Mouse (Mus musculus) forebrain, postnatal 0 days (tissue): Measurements from ENCODE around the gene Olfr1097. TPM values are rescaled to one million over a fixed set of nuclear protein-coding genes. Genes with fewer than 3 reads are reported as not detected.

Source experiments
- ATAC-seq: fragments of 200-750 bp; cut with Nextera tagmentation; 2 replicates; pipeline ENCODE4 v1.8.0; 2017; ENCODE audit warnings: mild to moderate bottlenecking, moderate library complexity
- DNase-seq: peaks from one replicate; pipeline ENCODE4 v3.0.0-alpha.2; 2015
- H3K27ac ChIP-seq: fragments of 300-500 bp; sonication (generic); 2 replicates; pipeline ENCODE4 v1.5.1; 2014; ENCODE audit warnings: low read depth, mild to moderate bottlenecking, antibody characterized with exemption, low read length, moderate library complexity, mixed read lengths
- H3K27me3 ChIP-seq: fragments of 300-500 bp; sonication (generic); 2 replicates; pipeline ENCODE4 v1.6.1; 2014; ENCODE audit warnings: mild to moderate bottlenecking, low read length, mixed read lengths; ENCODE audit not compliant: insufficient read depth
- H3K36me3 ChIP-seq: fragments of 300-500 bp; sonication (generic); 2 replicates; pipeline ENCODE4 v1.6.1; 2014; ENCODE audit warnings: mild to moderate bottlenecking, moderate library complexity; ENCODE audit not compliant: insufficient read depth
- H3K4me1 ChIP-seq: fragments of 300-500 bp; sonication (generic); 2 replicates; pipeline ENCODE4 v1.6.1; 2014; ENCODE audit warnings: antibody characterized with exemption; ENCODE audit not compliant: insufficient read depth
- H3K4me2 ChIP-seq: fragments of 300-500 bp; sonication (generic); 2 replicates; pipeline ENCODE4 v1.6.1; 2014; ENCODE audit warnings: low read depth, mild to moderate bottlenecking, moderate library complexity
- H3K4me3 ChIP-seq: fragments of 300-500 bp; sonication (generic); 2 replicates; pipeline ENCODE4 v1.5.1; 2014; ENCODE audit warnings: low read depth, low read length, mixed read lengths
- H3K9ac ChIP-seq: fragments of 300-500 bp; sonication (generic); 2 replicates; pipeline ENCODE4 v1.6.1; 2014; ENCODE audit warnings: mild to moderate bottlenecking
- H3K9me3 ChIP-seq: fragments of 300-500 bp; sonication (generic); 2 replicates; pipeline ENCODE4 v1.6.1; 2016; ENCODE audit warnings: low read length
- CTCF ChIP-seq: sonication (generic); IDR thresholded peaks from 2 replicates; pipeline ENCODE4 v1.5.1; 2016; ENCODE audit warnings: antibody characterized with exemption, control low read depth, low read depth
- WGBS: fragments of 180-500 bp; shearing (Covaris S2); extraction: QIAGEN DNeasy Blood & Tissue Kit; methylation state at CpG from one replicate; pipeline ENCODE4 v1.1.7; 2014; 5-methylcytosine and 5-hydroxymethylcytosine counted together
- polyA plus RNA-seq: library from polyadenylated mRNA; unstranded; fragments of >200 nt; fragmentation: Nextera tagmentation; extraction: Ambion mirVana; gene quantifications from 2 replicates; pipeline ENCODE4 v1.2.1, GENCODE M21; 2015
- total RNA-seq: library from RNA; depleted of rRNA; stranded (reverse); fragments of >200 nt; gene quantifications from 2 replicates; pipeline ENCODE4 v1.2.3, GENCODE M21; 2014; rRNA removed

The Olfr1097 gene
- total RNA-seq (not detected in 2 replicates), polyA plus RNA-seq (not detected in 2 replicates)

GRCm38 (mm10) chr2:86892116-86892515, at the start of gene Olfr1097:
TSS of gene Olfr1097 (minus strand) at chr2:86892216.
- H3K27me3 ChIP-seq = no peaks in the 10 kb centered on the region
- no peak within 1 kb of the TSS for H3K9ac ChIP-seq
- no peaks in the 10 kb centered on the region for H3K4me1 ChIP-seq
- H3K27ac ChIP-seq = no peak within 1 kb of the TSS
- H3K36me3 ChIP-seq = no peaks in the 10 kb centered on the region
- no peak for TF ChIP-seq CTCF
- ATAC-seq (no peak), DNase-seq (no peak)
- H3K9me3 ChIP-seq = no peaks in the 10 kb centered on the region
- H3K4me3 ChIP-seq = no peak within 1 kb of the TSS
- H3K4me2 ChIP-seq = no peak within 1 kb of the TSS
- WGBS = 89% methylated on average over 1 of the region's 1 CpGs

GRCm38 (mm10) chr2:86926557-86926956, 34.5 kb upstream of the Olfr1097 start:
- no peak overlapping the region for H3K27ac ChIP-seq
- ATAC-seq = no peak

GRCm38 (mm10) chr2:86924445-86924844, 32.4 kb upstream of the Olfr1097 start, which contains the start of gene Olfr1098:
TSS of gene Olfr1098 (minus strand) at chr2:86924545.
- Histone ChIP-seq H3K4me3 (no peak within 1 kb of the TSS), H3K36me3 (no peaks in the 10 kb centered on the region), H3K9ac (no peak within 1 kb of the TSS), H3K27me3 (no peaks in the 10 kb centered on the region), H3K27ac (no peak within 1 kb of the TSS), H3K4me2 (no peak within 1 kb of the TSS), H3K4me1 (no peaks in the 10 kb centered on the region), H3K9me3 (no peaks in the 10 kb centered on the region)
- 92% methylated on average over 1 of the region's 1 CpGs for WGBS
- ATAC-seq (no peak), DNase-seq (no peak)
- TF ChIP-seq CTCF = no peak

More at GRCm38 (mm10) chr2:86926557-86926956, 34.5 kb upstream of the Olfr1097 start:
- no peak overlapping the region for H3K9ac ChIP-seq
- no peaks in the 10 kb centered on the region for H3K36me3 ChIP-seq
- H3K27me3 ChIP-seq = no peaks in the 10 kb centered on the region
- TF ChIP-seq CTCF = no peak
- H3K9me3 ChIP-seq = no peaks in the 10 kb centered on the region
- H3K4me2 ChIP-seq = no peak overlapping the region
- H3K4me3 ChIP-seq = no peak overlapping the region
- no peak for DNase-seq
- no peaks in the 10 kb centered on the region for H3K4me1 ChIP-seq

- no peak for DNase-seq
- no peak overlapping the region for H3K9ac ChIP-seq
- H3K27me3 ChIP-seq = no peaks in the 10 kb centered on the region
- H3K4me3 ChIP-seq = no peak overlapping the region
- no peaks in the 10 kb centered on the region for H3K4me1 ChIP-seq
- no peak for ATAC-seq
- H3K4me2 ChIP-seq = no peak overlapping the region
- 87% methylated on average over 2 of the region's 2 CpGs for WGBS
- H3K36me3 ChIP-seq = no peaks in the 10 kb centered on the region
- no peak for TF ChIP-seq CTCF
- no peak overlapping the region for H3K27ac ChIP-seq
- H3K9me3 ChIP-seq = no peaks in the 10 kb centered on the region
Observed at GRCm38 (mm10) chr2:86905647-86906046, 13.6 kb upstream of the Olfr1097 start.

GRCm38 (mm10) chr2:86874702-86875101, 17.3 kb downstream of the Olfr1097 start, which contains the start of gene Gm13723:
TSS of gene Gm13723 (minus strand) at chr2:86874802.
- Histone ChIP-seq H3K4me1 (no peaks in the 10 kb centered on the region), H3K36me3 (no peaks in the 10 kb centered on the region), H3K9me3 (0 out of 2 replicates have a peak, but pooled peaks cover 4% of the 10 kb centered on the region), H3K9ac (no peak within 1 kb of the TSS), H3K27ac (no peak within 1 kb of the TSS), H3K4me2 (no peak within 1 kb of the TSS), H3K4me3 (no peak within 1 kb of the TSS), H3K27me3 (no peaks in the 10 kb centered on the region)
- ATAC-seq (no peak), DNase-seq (no peak)
- no peak for TF ChIP-seq CTCF
- 45% methylated on average over 1 of the region's 1 CpGs for WGBS

- WGBS = 91% methylated on average over 3 of the region's 3 CpGs
- Histone ChIP-seq H3K9ac (no peak within 1 kb of the TSS), H3K4me3 (no peak within 1 kb of the TSS)
Observed at GRCm38 (mm10) chr2:86851596-86851995, 40.4 kb downstream of the Olfr1097 start, which contains the start of gene Olfr1095. TSS of gene Olfr1095 (minus strand) at chr2:86851696.

More at GRCm38 (mm10) chr2:86851596-86851995, 40.4 kb downstream of the Olfr1097 start, which contains the start of gene Olfr1095:
- no peak within 1 kb of the TSS for H3K27ac ChIP-seq
- no peak within 1 kb of the TSS for H3K4me2 ChIP-seq
- DNase-seq (no peak), ATAC-seq (no peak)
- no peaks in the 10 kb centered on the region for H3K27me3 ChIP-seq
- TF ChIP-seq CTCF = no peak
- no peaks in the 10 kb centered on the region for H3K9me3 ChIP-seq
- H3K4me1 ChIP-seq = no peaks in the 10 kb centered on the region
- H3K36me3 ChIP-seq = no peaks in the 10 kb centered on the region

Other genes with a start within 250 kb of the Olfr1097 start
- gene Olfr1085, start 230.2 kb downstream of the Olfr1097 start, total RNA-seq = not detected in 2 replicates
- not detected in 2 replicates for gene Olfr1085, start 230.2 kb downstream of the Olfr1097 start, polyA plus RNA-seq
- gene Olfr1086, start 212.1 kb downstream of the Olfr1097 start, total RNA-seq = not detected in 2 replicates
- not detected in 2 replicates for gene Olfr1086, start 212.1 kb downstream of the Olfr1097 start, polyA plus RNA-seq
- gene Olfr1087, start 193.8 kb downstream of the Olfr1097 start, total RNA-seq = not detected in 2 replicates
- gene Olfr1087, start 193.8 kb downstream of the Olfr1097 start, polyA plus RNA-seq = not detected in 2 replicates
- not detected in 2 replicates for gene Olfr1089, start 158.5 kb downstream of the Olfr1097 start, total RNA-seq
- gene Olfr1089, start 158.5 kb downstream of the Olfr1097 start, polyA plus RNA-seq = not detected in 2 replicates
- gene Olfr1090, start 133.2 kb downstream of the Olfr1097 start, total RNA-seq = not detected in 2 replicates
- gene Olfr1090, start 133.2 kb downstream of the Olfr1097 start, polyA plus RNA-seq = not detected in 2 replicates
- gene Olfr1093, start 109.7 kb downstream of the Olfr1097 start, total RNA-seq = not detected in 2 replicates
- gene Olfr1093, start 109.7 kb downstream of the Olfr1097 start, polyA plus RNA-seq = not detected in 2 replicates
- not detected in 2 replicates for gene Olfr141, start 82.2 kb downstream of the Olfr1097 start, total RNA-seq
- not detected in 2 replicates for gene Olfr141, start 82.2 kb downstream of the Olfr1097 start, polyA plus RNA-seq
- gene Olfr1094, start 67.6 kb downstream of the Olfr1097 start, total RNA-seq = not detected in 2 replicates
- gene Olfr1094, start 67.6 kb downstream of the Olfr1097 start, polyA plus RNA-seq = not detected in 2 replicates
- gene Olfr1095, start 40.5 kb downstream of the Olfr1097 start, total RNA-seq = not detected in 2 replicates
- not detected in 2 replicates for gene Olfr1095, start 40.5 kb downstream of the Olfr1097 start, polyA plus RNA-seq
- gene Gm13723, start 17.4 kb downstream of the Olfr1097 start, total RNA-seq = not detected in 2 replicates
- gene Gm13723, start 17.4 kb downstream of the Olfr1097 start, polyA plus RNA-seq = not detected in 2 replicates
- not detected in 2 replicates for gene Olfr1098, start 32.3 kb upstream of the Olfr1097 start, total RNA-seq
- not detected in 2 replicates for gene Olfr1098, start 32.3 kb upstream of the Olfr1097 start, polyA plus RNA-seq
- gene Olfr1099, start 68.5 kb upstream of the Olfr1097 start, total RNA-seq = not detected in 2 replicates
- gene Olfr1099, start 68.5 kb upstream of the Olfr1097 start, polyA plus RNA-seq = not detected in 2 replicates
- gene Olfr1100, start 87.7 kb upstream of the Olfr1097 start, total RNA-seq = not detected in 2 replicates
- not detected in 2 replicates for gene Olfr1100, start 87.7 kb upstream of the Olfr1097 start, polyA plus RNA-seq
- gene Olfr1101, start 99.0 kb upstream of the Olfr1097 start, total RNA-seq = not detected in 2 replicates
- gene Olfr1101, start 99.0 kb upstream of the Olfr1097 start, polyA plus RNA-seq = not detected in 2 replicates
- gene Olfr1102, start 106.2 kb upstream of the Olfr1097 start, total RNA-seq = not detected in 2 replicates
- not detected in 2 replicates for gene Olfr1102, start 106.2 kb upstream of the Olfr1097 start, polyA plus RNA-seq
- gene Olfr1104, start 134.9 kb upstream of the Olfr1097 start, total RNA-seq = not detected in 2 replicates
- not detected in 2 replicates for gene Olfr1104, start 134.9 kb upstream of the Olfr1097 start, polyA plus RNA-seq
- not detected in 2 replicates for gene Olfr1105, start 144.3 kb upstream of the Olfr1097 start, total RNA-seq
- gene Olfr1105, start 144.3 kb upstream of the Olfr1097 start, polyA plus RNA-seq = not detected in 2 replicates
- gene Olfr1106, start 160.1 kb upstream of the Olfr1097 start, total RNA-seq = not detected in 2 replicates
- gene Olfr1106, start 160.1 kb upstream of the Olfr1097 start, polyA plus RNA-seq = not detected in 2 replicates
- gene Olfr1107, start 183.6 kb upstream of the Olfr1097 start, total RNA-seq = not detected in 2 replicates
- gene Olfr1107, start 183.6 kb upstream of the Olfr1097 start, polyA plus RNA-seq = not detected in 2 replicates
- not detected in 2 replicates for gene Olfr1109, start 203.8 kb upstream of the Olfr1097 start, total RNA-seq
- gene Olfr1109, start 203.8 kb upstream of the Olfr1097 start, polyA plus RNA-seq = not detected in 2 replicates
- gene Olfr259, start 222.4 kb upstream of the Olfr1097 start, total RNA-seq = not detected in 2 replicates
- not detected in 2 replicates for gene Olfr259, start 222.4 kb upstream of the Olfr1097 start, polyA plus RNA-seq
- not detected in 2 replicates for gene Olfr1110, start 248.1 kb upstream of the Olfr1097 start, total RNA-seq
- gene Olfr1110, start 248.1 kb upstream of the Olfr1097 start, polyA plus RNA-seq = not detected in 2 replicates